Mouse (Mus musculus) cerebellum, adult 2 months (tissue): ENCODE measurements at regions not wholly inside any gene's neighbourhood (a gene's known extent, or its start where the extent isn't known, plus 50 kb on each side); places are given as distances from the start of the nearest gene placed in this dataset.

Experiments
- CTCF ChIP-seq: fragments of 200-500 bp; IDR thresholded peaks from 2 replicates; pipeline ENCODE4 v1.5.1; 2011; ENCODE audit warnings: low read depth, mild to moderate bottlenecking, control low read depth, low read length, moderate library complexity, borderline replicate concordance; ENCODE audit not compliant: insufficient read depth
- POLR2A ChIP-seq: fragments of 200-500 bp; IDR thresholded peaks from 2 replicates; pipeline ENCODE4 v1.6.1; 2011; ENCODE audit warnings: low read length, control low read depth, borderline replicate concordance; ENCODE audit not compliant: insufficient read depth

DNA sequence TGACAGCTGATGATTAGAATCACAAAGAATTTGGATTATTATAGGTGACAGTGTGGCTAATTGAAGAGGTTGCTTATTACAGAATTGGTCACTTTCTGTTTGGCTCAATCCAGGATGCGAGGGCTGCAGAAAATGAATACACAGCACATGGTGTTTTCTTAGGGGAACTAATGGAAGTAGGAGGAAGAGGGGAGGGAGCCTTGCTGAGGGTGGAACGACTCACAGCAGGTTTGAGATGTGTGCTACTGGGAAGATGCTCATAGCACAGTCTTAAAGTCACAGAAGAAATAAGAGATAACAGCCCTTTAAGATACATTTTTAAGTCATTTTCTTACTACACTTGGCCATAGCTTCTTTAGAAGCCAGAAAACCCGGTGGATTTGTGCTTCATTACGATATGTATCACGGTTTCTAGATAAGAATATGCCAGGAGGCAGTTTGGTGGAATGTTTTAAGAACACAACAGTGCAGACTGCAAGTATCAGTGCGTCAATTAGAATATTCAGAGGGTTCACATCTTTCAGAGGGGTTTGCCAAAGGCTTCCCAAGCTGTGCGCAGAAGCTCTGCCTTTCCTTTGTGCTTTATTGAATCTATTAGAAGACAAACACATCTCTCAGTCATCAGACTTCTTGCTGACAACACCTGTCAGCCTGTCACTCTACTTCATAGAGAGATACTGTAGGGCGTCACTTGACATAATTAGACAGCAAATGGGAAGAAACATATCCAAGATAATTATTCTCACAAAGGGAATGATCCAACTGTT lies 853.7 kb downstream of the Otol1 start:
- TF ChIP-seq POLR2A (no peak), CTCF (no peak)
